Mouse (Mus musculus) embryonic facial prominence, embryonic 13.5 days (tissue): ENCODE data around the gene Eddm3b. TPM values are rescaled to one million over a fixed set of nuclear protein-coding genes. Genes with fewer than 3 reads are reported as not detected.

Experiments
- ATAC-seq: fragments of 200-750 bp; cut with Nextera tagmentation; 2 replicates; pipeline ENCODE4 v1.8.0; 2017; ENCODE audit warnings: low read depth; ENCODE audit not compliant: insufficient number of reproducible peaks, insufficient read depth, low FRiP score, low TSS enrichment
- H3K27ac ChIP-seq: fragments of 300-500 bp; sonication (generic); 2 replicates; pipeline ENCODE4 v1.5.1; 2015; ENCODE audit warnings: moderate library complexity, mild to moderate bottlenecking, inconsistent platforms
- H3K27me3 ChIP-seq: fragments of 300-500 bp; sonication (generic); 2 replicates; pipeline ENCODE4 v1.6.1; 2015; ENCODE audit warnings: mild to moderate bottlenecking, inconsistent platforms
- H3K36me3 ChIP-seq: fragments of 300-500 bp; sonication (generic); 2 replicates; pipeline ENCODE4 v1.6.1; 2015; ENCODE audit warnings: mild to moderate bottlenecking, inconsistent platforms
- H3K4me1 ChIP-seq: fragments of 300-500 bp; sonication (generic); 2 replicates; pipeline ENCODE4 v1.6.1; 2015; ENCODE audit warnings: inconsistent platforms
- H3K4me2 ChIP-seq: fragments of 300-500 bp; sonication (generic); 2 replicates; pipeline ENCODE4 v1.6.1; 2015; ENCODE audit warnings: moderate library complexity, mild to moderate bottlenecking, inconsistent platforms
- H3K4me3 ChIP-seq: fragments of 300-500 bp; sonication (generic); 2 replicates; pipeline ENCODE4 v1.5.1; 2015; ENCODE audit warnings: mild to moderate bottlenecking, inconsistent platforms
- H3K9ac ChIP-seq: fragments of 300-500 bp; sonication (generic); 2 replicates; pipeline ENCODE4 v1.6.1; 2015; ENCODE audit warnings: mild to moderate bottlenecking, inconsistent platforms
- H3K9me3 ChIP-seq: fragments of 300-500 bp; sonication (generic); 2 replicates; pipeline ENCODE4 v1.6.1; 2016; ENCODE audit warnings: inconsistent platforms
- WGBS: fragments of 180-500 bp; shearing (Covaris S2); methylation state at CpG from one replicate; pipeline ENCODE4 v1.1.7; 2015; ENCODE audit warnings: mixed read lengths; 5-methylcytosine and 5-hydroxymethylcytosine counted together
- polyA plus RNA-seq: library from polyadenylated mRNA; unstranded; fragments of >200 nt; fragmentation: Nextera tagmentation; extraction: Ambion mirVana; gene quantifications from 2 replicates; pipeline ENCODE4 v1.2.1, GENCODE M21; 2015

Eddm3b gene
- polyA plus RNA-seq, 1 experiment from 2014 or later: not detected

DNA sequence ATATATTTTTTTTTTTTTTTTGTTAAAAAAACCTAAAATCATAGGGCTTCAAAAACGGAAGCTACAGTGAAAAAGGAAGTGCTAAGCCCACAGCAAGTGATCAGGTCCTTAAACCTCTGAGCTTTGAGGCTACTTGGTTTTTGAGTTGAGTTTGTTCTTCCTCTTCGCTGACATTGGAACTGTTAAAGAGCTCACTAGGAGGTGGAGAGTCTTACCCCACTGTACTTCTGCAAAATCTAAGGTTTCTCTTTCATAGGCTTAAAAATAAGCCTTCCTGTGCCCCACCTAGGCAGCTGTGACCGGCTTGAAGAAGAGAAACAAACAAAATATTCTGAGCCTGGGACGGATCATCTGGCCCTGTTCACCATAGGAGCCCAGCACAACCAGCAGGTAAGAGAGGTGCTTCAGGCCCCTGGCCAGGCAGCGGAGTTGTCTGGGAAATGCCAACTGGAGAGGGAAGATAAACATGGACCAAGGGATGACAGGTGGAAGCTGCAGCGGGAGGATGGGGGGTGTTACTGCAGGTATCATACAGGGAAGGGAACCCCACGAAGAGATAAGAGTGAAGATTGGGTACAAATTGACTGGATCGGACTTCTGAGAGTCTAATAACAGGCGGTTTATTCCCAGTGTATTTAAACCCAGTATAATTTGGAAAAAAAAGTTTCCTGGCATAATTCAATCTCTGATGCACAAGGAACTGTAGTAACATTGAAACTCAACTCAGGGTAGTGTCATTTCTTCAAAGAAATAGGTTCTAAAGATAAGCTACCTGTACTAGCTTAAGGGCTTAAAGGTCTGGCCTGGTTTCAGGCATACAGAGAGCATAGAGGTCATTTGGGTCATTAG, 14.8 kb downstream of the Eddm3b start:
- Histone ChIP-seq H3K4me1 (no peaks in the 10 kb centered on the region), H3K36me3 (no peaks in the 10 kb centered on the region), H3K9ac (no peak overlapping the region), H3K27ac (no peak overlapping the region), H3K4me3 (no peak overlapping the region), H3K9me3 (no peaks in the 10 kb centered on the region), H3K27me3 (no peaks in the 10 kb centered on the region), H3K4me2 (no peak overlapping the region)
- 80% methylated on average over 9 of the region's 9 CpGs for WGBS
- ATAC-seq: no peak

DNA sequence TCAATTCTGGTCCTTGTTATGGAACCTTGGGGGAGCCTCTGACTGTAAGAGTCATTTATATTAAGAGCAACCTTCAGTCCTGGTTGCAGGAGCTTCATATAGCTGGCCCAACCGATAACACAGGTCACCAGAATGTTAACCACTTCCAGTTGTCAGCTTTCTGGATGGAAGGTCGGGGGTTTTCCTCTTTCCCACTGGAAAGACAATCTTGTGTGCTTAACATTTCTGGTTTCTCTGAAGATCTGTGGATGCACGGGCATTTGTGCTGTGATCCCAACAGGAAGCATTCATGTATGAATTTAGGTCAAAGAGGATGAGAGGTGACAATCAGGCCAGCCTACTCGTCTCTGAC, 15.4 kb downstream of the Eddm3b start:
- WGBS: 64% methylated on average over 4 of the region's 4 CpGs
- ATAC-seq: no peak
- Histone ChIP-seq H3K9ac (no peak overlapping the region), H3K4me1 (no peaks in the 10 kb centered on the region), H3K4me3 (no peak overlapping the region), H3K9me3 (no peaks in the 10 kb centered on the region), H3K36me3 (no peaks in the 10 kb centered on the region), H3K27me3 (no peaks in the 10 kb centered on the region), H3K27ac (no peak overlapping the region), H3K4me2 (no peak overlapping the region)

DNA sequence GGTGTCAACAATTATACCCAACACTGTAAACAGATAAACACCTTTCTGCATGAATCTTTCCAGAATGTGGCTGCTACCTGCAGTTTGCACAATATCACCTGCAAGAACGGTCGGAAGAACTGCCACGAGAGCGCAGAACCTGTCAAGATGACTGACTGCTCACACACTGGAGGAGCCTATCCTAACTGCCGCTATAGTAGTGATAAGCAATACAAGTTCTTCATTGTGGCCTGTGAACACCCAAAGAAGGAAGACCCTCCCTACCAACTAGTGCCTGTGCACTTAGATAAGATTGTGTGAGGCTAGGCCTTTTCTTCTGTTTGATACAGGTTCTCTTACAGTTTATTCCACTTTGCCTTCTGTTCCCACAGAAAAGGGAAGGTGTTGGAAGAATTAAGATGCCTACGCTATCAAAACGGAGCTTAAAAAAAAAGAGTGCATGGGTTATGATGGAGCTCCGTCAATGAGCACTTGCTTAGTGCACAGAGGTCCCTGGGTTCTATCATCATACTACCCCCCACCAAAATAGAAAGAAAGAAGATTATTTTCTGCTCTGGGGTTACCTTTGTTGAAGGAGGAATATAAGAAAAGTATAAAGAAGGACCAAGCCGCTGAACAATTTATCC, 16.2 kb downstream of the Eddm3b start:
- Histone ChIP-seq H3K27ac (no peak overlapping the region), H3K9me3 (no peaks in the 10 kb centered on the region), H3K4me1 (no peaks in the 10 kb centered on the region), H3K9ac (no peak overlapping the region), H3K27me3 (no peaks in the 10 kb centered on the region), H3K4me3 (no peak overlapping the region), H3K36me3 (no peaks in the 10 kb centered on the region), H3K4me2 (no peak overlapping the region)
- 89% methylated on average over 9 of the region's 9 CpGs for WGBS
- no peak for ATAC-seq

DNA sequence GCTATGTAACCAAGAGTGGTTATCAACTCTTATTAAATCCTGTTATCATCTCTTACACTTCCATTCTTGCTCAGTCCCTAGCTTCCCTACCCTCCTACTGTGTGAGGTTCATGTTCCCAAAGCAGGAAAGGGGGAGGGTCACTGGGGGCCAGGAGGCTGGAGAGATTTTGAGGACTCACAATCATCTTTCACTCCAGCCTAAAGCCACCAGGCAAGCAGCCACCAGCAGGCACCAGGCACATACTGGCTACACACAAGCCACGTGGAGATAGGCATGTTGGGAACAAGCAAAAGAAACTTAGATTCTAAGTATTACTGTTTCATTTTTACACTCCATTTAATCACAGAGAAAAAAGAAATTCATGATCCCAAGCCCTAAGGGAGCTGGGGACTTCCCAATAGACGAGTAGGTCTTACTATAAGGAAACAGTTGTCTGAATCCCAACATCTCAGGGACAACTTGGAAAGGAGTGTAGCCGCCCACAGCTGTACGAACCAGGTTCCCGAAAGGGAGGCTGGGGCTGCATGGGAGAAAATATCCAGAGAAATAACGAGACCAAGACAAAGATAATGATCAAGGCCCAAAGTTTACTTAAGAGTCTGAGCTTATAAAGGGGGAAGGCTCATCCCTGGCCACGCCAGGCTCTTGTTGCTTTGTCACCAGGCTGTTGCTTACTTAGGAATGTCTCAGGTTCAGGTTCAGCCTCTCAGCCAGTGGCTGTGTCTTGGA, 17.0 kb downstream of the Eddm3b start:
- Histone ChIP-seq H3K9me3 (no peaks in the 10 kb centered on the region), H3K4me2 (no peak overlapping the region), H3K27me3 (no peaks in the 10 kb centered on the region), H3K27ac (no peak overlapping the region), H3K9ac (no peak overlapping the region), H3K36me3 (no peaks in the 10 kb centered on the region), H3K4me1 (no peaks in the 10 kb centered on the region), H3K4me3 (no peak overlapping the region)
- whole genome bisulfite sequencing: 74% methylated on average over 7 of the region's 7 CpGs
- no peak for ATAC-seq

DNA sequence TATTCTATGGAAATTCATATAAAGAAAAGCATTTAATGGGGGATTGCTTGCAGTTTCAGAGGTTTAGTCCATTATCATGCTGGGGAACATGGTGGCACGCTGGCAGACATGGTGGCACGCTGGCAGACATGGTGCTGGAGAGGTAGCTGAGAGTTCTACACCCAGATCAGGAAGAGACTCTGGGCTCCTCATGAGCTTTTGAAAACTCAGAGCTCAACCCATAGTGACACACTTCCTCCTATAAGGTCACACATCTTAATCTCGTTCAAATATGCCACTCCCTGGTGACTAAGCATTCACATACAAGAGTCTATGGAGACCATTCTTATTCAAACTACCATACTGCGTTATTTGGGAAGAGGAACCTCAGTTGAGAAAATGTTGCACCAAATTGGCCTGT, 18.1 kb downstream of the Eddm3b start:
- no peak overlapping the region for H3K4me2 ChIP-seq
- H3K4me3 ChIP-seq: no peak overlapping the region
- H3K4me1 ChIP-seq: no peaks in the 10 kb centered on the region
- no peak overlapping the region for H3K27ac ChIP-seq
- H3K36me3 ChIP-seq: no peaks in the 10 kb centered on the region
- H3K9ac ChIP-seq: no peak overlapping the region
- no peaks in the 10 kb centered on the region for H3K9me3 ChIP-seq
- no peaks in the 10 kb centered on the region for H3K27me3 ChIP-seq
- WGBS: 93% methylated on average over 4 of the region's 4 CpGs
- ATAC-seq: no peak

DNA sequence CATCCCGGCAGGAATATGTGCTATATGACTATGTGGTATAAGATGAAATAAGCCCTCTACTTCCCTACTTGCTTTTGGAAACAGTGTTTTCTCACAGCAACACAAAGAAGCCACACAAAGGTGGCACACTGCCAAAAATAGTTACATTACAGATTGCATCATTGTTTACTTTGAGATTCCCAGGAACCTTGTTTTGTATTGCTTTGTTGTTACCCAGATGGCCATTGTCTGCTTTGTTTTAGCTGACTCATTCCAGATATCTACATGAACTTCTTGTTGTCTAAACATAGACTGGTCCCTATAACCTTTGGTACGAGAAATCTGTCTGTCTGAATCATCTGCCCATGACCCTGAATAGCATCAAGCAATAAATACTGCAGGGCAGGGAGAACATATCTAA, 26.1 kb downstream of the Eddm3b start:
- Histone ChIP-seq H3K4me1 (no peaks in the 10 kb centered on the region), H3K4me2 (no peak overlapping the region), H3K36me3 (no peaks in the 10 kb centered on the region), H3K9me3 (no peaks in the 10 kb centered on the region), H3K27me3 (no peaks in the 10 kb centered on the region), H3K4me3 (no peak overlapping the region), H3K9ac (no peak overlapping the region), H3K27ac (no peak overlapping the region)
- ATAC-seq: no peak
- 76% methylated on average over 2 of the region's 2 CpGs for WGBS

DNA sequence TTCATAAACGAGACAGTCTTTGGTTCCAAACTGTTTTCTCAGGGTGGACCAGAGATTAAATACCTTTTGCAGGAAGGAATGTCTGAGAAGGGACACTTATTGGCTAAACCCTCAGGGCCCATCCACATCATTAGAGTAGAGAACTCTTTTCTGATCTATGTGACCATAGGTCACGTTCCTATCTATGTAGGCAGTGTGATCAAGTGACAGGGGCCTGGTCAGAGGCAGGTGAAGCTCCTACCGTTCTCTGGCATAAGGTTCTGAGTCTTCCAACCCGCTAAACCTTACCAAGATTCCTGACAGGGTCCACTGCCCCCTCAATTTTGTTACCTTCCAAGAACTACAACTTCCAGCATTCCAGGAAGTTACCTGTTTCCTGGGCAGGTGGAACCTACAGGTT, 27.9 kb downstream of the Eddm3b start:
- Histone ChIP-seq H3K9ac (no peak overlapping the region), H3K27me3 (no peaks in the 10 kb centered on the region), H3K36me3 (no peaks in the 10 kb centered on the region), H3K9me3 (no peaks in the 10 kb centered on the region), H3K4me1 (no peaks in the 10 kb centered on the region), H3K4me2 (no peak overlapping the region), H3K4me3 (no peak overlapping the region), H3K27ac (no peak overlapping the region)
- 79% methylated on average over 4 of the region's 4 CpGs for WGBS
- ATAC-seq: no peak

DNA sequence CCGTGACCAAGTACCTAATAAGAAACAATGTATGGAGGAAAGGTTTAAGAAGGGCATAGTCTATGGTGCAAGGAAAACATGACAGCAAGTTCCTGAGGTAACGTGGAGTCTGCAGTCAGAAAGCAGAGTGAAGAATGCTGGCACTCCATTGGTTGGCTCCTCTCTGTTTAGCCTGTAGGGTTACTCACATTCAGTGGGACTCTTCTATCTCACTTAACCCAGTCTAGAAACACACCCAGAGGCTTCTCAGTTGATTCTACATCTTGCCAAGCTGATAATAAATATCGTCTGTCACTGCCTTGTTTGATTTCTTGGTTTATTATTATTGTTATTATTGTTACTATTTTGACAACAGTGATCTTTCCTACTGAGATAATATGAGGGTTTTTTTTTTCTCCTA, 28.3 kb downstream of the Eddm3b start:
- Histone ChIP-seq H3K27me3 (no peaks in the 10 kb centered on the region), H3K4me1 (no peaks in the 10 kb centered on the region), H3K9me3 (no peaks in the 10 kb centered on the region), H3K4me3 (no peak overlapping the region), H3K36me3 (no peaks in the 10 kb centered on the region), H3K4me2 (no peak overlapping the region), H3K9ac (no peak overlapping the region), H3K27ac (no peak overlapping the region)
- ATAC-seq: no peak
- WGBS: 79% methylated on average over 3 of the region's 3 CpGs

DNA sequence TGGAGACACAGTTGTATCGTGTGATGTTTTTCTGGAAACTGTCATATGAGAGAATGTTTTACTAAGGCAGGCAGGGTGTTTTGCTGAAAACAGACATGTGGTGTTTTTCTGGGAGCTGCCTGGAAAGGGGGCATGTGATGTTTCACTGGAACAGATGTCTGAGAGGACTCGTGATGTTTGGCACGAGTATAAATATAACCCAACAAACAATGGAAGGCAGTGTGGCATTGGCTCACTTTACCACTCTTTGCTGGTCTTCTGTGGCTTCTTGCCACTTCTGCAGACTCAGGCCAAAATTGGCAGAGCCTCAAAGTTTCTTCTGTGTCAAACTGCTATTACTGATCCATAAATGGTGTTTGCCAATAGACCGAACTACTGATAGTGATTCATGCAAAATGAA, 29.1 kb downstream of the Eddm3b start:
- H3K4me2 ChIP-seq: no peak overlapping the region
- no peaks in the 10 kb centered on the region for H3K4me1 ChIP-seq
- H3K27ac ChIP-seq: no peak overlapping the region
- ATAC-seq: no peak
- WGBS: 74% methylated on average over 4 of the region's 4 CpGs
- H3K4me3 ChIP-seq: no peak overlapping the region
- no peaks in the 10 kb centered on the region for H3K27me3 ChIP-seq
- H3K9ac ChIP-seq: no peak overlapping the region
- H3K9me3 ChIP-seq: no peaks in the 10 kb centered on the region
- no peaks in the 10 kb centered on the region for H3K36me3 ChIP-seq

DNA sequence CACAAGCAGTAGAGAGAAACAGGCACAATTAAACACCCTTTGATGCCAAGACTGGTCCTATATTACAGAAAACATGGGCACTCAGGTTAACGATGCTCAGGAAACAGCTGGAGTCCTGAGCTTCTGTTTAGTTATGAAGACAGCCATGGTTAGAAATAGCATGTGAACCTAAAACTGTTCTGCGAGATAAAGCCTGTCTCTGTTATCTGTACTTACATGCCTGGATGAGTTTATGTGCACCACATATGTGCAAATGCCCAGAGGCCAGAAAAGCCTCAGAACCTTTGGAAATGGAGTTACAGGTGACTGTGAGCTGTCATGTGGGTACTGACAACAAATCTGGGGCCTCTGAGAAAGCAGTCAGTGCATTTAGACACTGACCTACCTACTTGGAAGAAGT, 29.7 kb downstream of the Eddm3b start:
- no peaks in the 10 kb centered on the region for H3K4me1 ChIP-seq
- H3K36me3 ChIP-seq: no peaks in the 10 kb centered on the region
- no peaks in the 10 kb centered on the region for H3K27me3 ChIP-seq
- no peak overlapping the region for H3K27ac ChIP-seq
- no peak overlapping the region for H3K4me3 ChIP-seq
- no peak overlapping the region for H3K9ac ChIP-seq
- ATAC-seq: no peak
- H3K9me3 ChIP-seq: no peaks in the 10 kb centered on the region
- H3K4me2 ChIP-seq: no peak overlapping the region
- WGBS: 75% methylated on average over 2 of the region's 2 CpGs

DNA sequence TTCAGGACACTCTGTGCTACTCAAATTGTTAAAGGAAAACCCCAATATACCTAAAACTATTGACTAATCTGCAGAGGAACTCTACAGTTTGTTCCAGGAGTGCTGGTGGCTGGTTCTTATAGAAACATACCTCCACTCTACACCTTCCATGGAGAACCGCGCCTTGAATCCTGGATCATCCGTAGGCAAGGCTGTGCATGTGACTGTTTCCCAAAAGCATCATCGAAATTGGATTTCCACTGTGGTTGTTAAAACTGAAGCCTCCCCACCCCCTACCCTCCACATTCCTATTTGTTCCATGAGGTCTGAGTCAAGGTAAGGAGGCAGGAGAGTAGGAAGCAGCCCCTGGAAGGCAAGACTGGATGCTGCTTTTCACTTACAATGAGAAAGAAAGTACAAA, 30.2 kb downstream of the Eddm3b start:
- 95% methylated on average over 4 of the region's 4 CpGs for WGBS
- no peaks in the 10 kb centered on the region for H3K27me3 ChIP-seq
- no peak overlapping the region for H3K4me3 ChIP-seq
- H3K4me2 ChIP-seq: no peak overlapping the region
- no peak overlapping the region for H3K27ac ChIP-seq
- no peaks in the 10 kb centered on the region for H3K4me1 ChIP-seq
- H3K9ac ChIP-seq: no peak overlapping the region
- H3K36me3 ChIP-seq: no peaks in the 10 kb centered on the region
- no peak for ATAC-seq
- H3K9me3 ChIP-seq: no peaks in the 10 kb centered on the region

DNA sequence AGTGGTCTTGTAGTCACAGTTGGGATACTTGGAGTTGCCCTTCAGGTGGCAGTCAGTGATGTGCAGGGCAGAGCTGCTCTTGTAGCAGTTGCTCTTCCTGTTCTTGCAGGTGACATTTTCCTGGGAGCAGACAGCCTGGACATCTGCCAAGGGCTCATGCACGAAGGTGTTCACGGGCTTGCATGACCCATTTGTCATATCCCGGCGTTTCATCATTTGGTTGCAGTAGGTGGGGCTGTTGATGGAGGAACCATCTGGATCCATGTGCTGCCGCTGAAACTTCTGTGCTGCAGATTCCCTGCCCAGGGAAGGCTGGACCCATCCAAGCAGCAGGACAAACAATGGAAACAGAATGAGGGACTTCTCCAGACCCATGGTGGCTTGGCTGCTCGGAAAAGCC, 31.3 kb downstream of the Eddm3b start:
- Histone ChIP-seq H3K4me2 (no peak overlapping the region), H3K27ac (no peak overlapping the region), H3K9me3 (no peaks in the 10 kb centered on the region), H3K9ac (no peak overlapping the region), H3K27me3 (no peaks in the 10 kb centered on the region), H3K36me3 (no peaks in the 10 kb centered on the region), H3K4me1 (no peaks in the 10 kb centered on the region), H3K4me3 (no peak overlapping the region)
- ATAC-seq: no peak
- 83% methylated on average over 6 of the region's 6 CpGs for WGBS
